Mouse (Mus musculus): ENCODE results near the gene Nacc1.

GRCm38 (mm10) chr8:84729921-84730362 is 42.3 kb upstream of the Nacc1 start:
- TF ChIP-seq GATA1 (IDR thresholded peaks at IDR 0.05; ENCODE audit: low read length), result no peak
- no peak for TF ChIP-seq TAL1 (IDR thresholded peaks at IDR 0.05; ENCODE audit: low read length)
